Mouse (Mus musculus) A20 (cell line): ENCODE measurements at regions not wholly inside any gene's neighbourhood (a gene's known extent, or its start where the extent isn't known, plus 50 kb on each side); places are given as distances from the start of the nearest gene placed in this dataset.
"Not testable (repeated sequence)": the region's sequence is repeated elsewhere in the genome, so short reads cannot be mapped to it uniquely, and the experiment has no call there.

Experiments
- DNase-seq: peaks from one replicate; pipeline ENCODE4 v3.0.0-alpha.2; 2011; ENCODE audit warnings: low read depth, low spot score

- no peak for DNase-seq
Measured at GRCm38 (mm10) chr12:5969556-5969955, 594.1 kb upstream of the Klhl29 start.

- peak; percentile 17 for DNase-seq
Measured at GRCm38 (mm10) chr12:5956141-5956540, 580.7 kb upstream of the Klhl29 start.

GRCm38 (mm10) chr12:5955564-5955963 is 580.1 kb upstream of the Klhl29 start:
- DNase-seq, result no peak

- no peak for DNase-seq
Measured at GRCm38 (mm10) chr12:5943346-5943925, 568.0 kb upstream of the Klhl29 start.

- no peak for DNase-seq
Measured at GRCm38 (mm10) chr12:5921262-5921661, 545.8 kb upstream of the Klhl29 start.

DNA sequence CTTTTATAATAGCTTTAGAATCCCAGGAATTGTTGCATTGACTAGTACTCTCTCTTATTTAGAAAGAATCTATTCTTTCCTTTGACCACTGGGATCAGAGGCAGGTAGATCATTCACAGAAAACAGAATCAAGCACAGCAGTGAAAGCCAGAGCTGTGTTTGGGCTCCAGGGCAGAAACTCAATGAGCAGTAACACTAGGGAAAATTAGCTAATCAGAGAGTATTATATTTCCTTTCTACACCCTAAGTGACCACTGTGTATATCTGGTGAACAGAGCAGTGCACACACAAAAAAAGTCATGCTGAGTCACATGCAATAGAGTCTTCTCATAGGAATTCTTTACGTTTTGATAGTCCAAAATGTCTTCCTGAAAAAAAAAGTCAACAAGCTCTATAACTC is 542.5 kb upstream of the Klhl29 start:
- DNase-seq, result no peak

DNA sequence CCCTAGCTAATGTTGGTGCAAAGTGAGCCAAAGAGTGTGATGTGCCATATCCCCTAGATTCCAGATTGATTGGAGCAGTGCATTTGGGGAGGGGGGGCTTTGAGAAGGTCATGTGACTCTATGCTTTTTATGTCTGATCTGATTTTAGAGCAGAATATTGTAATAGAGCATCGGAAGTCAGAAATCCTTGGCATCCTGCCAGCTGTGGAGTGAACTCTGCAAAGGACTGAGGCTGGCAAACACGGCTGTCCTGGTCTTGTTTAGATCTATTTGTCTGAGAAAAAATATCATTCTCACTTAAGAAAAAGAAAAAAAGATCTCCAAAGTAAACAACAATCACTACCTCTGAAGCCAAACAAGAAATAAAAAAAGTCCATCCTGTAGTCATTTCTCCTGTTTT is 530.8 kb upstream of the Klhl29 start:
- DNase-seq, result no peak

DNA sequence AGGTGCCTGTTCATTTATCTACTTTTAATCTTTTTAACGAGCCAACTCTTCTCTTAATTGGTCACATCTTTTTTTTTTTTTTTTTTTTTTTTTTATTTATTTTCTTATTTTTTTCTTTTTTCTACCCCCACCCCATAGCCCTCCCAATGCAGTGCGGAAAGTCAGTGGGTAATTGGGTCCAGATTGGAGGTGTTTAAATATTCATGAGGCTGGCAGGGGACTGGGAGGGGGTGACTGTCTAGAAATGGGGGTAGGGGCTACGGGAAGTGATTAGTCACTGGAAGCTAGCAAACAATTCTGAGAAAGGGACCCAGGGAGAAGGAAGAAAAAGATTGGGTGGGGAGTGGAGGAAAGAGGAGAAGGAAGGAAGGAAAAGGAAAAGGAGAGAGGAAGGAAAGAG is 516.3 kb upstream of the Klhl29 start:
- DNase-seq, result not testable (repeated sequence)

DNA sequence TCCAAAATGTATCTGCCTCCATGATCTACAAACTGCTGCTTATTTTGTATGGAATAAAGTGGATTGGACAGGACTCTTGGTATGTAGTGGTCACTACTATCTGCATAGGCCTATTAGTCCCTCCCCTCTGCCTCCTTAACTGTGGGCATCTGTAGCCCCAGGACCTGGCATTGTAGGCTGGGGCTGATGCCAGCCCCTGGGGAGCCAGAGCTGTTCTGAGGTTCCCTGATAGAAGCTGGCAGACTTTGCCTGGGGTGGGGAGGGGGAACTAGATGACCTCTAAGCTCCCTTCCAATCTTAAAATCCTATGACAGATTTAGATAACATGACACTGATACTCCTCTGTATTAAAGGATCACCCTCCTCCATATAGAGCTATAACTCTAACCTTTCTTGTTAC is 491.2 kb upstream of the Klhl29 start:
- no peak for DNase-seq

DNA sequence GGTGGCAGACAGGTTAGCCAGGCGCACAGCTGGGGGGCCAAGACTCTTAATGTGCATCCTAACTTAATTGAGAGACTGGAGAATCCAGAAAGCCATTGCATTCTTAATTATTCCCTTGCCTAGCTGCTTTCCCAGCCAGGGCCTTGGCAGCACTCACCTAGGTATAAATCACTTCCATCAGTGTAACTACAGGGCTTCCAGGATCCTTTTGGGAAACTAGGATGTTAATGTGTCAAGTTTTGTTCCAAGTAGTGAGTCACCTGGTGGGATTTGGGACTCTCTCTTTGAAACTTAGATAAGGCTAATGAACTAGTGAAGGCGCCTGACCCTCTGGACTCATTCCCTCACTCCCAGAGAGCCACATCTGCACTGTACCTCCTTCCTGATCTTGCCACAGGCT is 484.3 kb upstream of the Klhl29 start:
- DNase-seq, result no peak

- no peak for DNase-seq
Measured at GRCm38 (mm10) chr12:5856421-5856820, 480.9 kb upstream of the Klhl29 start.

- no peak for DNase-seq
Measured at GRCm38 (mm10) chr12:5810427-5810826, 434.9 kb upstream of the Klhl29 start.

DNA sequence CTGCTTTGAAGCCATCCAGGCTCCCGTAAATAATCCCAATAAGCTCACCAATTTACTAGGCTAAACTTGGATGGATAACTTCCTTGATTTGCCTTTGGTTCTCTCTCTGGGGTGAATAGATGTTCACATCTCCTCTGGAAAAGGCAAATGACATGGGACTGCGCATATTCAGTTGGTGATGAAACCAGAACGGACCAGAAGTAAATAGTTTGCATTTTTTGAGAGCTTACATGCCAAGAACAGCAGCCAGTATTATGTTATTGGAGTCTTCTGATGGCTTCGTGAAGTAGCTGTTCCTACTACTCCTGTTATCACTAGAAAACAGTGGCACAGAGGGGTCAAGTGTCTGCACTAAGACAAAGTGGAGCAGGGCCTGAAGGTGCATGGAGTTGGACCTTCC is 434.5 kb upstream of the Klhl29 start:
- DNase-seq, result no peak

DNA sequence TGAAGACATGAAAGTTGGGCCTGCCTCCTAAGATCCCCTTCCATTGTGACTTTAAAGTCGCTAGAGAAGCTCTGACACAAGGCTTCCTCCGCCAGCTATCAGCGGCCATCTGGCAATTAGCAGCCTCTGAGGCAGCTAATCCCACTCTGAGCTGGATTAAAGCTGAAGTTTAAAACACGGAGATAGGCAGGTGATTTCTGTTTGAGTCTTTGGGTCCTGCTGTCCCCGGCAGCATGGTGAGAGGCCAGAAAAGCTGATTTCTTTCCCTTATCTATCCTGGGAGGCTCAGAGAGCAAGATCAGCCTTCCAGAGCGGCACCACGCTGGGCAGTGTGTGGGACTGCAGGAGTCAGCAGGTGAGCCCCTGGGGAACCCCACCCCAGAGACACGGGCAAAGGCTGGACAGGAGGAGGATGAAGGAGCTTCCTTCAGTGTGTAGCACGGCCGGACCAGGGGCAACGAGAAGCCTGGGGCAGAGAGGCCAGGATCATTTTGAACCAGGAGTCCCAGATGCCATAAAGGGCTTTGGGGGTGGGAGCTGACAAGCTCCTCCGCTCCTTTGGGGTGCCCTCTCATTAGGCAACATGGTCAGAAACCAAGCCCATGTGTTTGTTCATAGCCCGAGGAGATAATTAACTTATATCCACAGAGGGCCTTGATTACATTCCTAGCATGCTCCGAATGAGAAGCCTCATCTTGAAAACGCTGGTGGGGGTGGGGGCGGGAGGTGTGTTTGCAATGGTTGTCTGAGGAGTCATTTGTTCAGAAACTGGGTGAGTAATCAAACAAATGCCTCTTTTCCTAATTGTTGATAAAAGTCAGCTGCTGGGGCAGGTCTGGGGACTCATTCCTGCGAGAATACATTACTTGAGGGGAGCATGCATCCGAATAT is 432.8 kb upstream of the Klhl29 start:
- DNase-seq, result no peak

DNA sequence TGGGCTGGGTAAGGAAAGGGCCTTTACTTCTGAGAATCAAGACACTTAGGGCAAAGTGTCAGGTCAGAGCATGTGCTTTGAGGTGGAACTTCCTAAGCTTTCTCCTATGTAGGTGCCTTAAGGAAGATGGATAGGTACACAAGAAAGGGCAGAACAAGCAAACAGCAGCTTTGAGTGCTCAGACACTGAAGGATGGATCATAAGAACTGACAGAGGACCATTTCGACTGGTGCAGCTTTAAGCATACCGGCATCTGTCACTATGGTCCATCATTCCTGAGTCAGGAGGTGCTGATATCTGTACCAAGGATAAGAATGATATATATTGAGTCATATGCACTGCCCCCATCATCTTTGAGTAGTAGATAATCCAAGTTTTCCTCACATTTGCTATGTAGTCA is 430.2 kb upstream of the Klhl29 start:
- no peak for DNase-seq

- no peak for DNase-seq
Measured at GRCm38 (mm10) chr12:5793051-5793450, 417.6 kb upstream of the Klhl29 start.

DNA sequence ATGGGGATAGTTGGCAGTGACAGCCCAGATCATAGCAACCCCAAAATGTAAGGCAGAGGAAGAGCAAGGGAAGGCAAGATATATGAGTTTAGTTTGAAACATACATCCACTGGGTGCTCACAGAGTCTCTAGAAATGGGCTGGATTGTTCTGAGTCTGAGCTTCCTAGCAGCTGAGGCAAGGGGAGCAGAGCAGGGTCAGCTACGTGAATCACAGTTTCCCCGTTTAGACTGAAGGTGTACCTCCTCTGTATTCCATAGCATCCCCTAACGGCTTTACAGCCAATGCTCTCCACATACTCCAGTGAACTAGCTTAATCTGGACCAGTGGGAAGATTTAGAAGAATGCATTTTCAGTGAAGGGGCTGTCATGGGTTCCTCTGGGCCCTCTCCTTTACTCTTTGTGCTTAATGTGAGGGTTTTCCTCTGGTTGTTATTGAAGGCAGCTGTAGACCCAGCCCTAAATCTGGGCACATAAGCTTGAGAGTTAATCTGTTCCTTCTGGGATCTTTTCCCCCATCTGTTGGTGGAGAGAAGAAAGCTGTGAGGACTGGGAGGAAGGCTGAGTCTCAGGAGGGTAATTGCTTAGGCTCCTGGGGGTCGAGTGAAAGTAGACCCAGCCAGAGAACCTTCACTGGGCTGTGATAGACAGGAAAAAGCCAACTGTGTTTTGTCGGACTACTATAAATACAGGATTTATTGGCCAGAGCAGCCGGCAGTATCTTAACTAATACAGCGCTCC is 411.8 kb upstream of the Klhl29 start:
- DNase-seq, result no peak

DNA sequence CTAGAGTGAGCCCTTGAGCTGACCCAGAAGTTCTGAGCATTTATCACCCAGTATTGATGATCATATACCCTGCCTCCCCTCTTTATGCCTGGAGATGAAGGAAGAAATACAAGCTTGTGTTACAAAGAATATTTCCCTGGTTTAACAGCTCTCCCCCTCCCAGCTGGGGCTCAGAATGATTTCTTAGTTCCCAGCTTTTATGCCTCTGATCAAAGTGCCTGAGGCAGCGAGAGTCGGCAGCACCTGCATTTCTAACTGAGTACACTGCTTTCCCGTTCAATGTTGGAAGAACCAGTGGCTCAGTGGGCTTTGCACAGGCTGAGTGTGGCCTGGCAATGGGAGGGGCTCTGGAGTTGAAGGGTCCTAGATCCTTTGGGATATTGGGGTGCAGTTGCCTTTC is 405.8 kb upstream of the Klhl29 start:
- DNase-seq, result no peak

DNA sequence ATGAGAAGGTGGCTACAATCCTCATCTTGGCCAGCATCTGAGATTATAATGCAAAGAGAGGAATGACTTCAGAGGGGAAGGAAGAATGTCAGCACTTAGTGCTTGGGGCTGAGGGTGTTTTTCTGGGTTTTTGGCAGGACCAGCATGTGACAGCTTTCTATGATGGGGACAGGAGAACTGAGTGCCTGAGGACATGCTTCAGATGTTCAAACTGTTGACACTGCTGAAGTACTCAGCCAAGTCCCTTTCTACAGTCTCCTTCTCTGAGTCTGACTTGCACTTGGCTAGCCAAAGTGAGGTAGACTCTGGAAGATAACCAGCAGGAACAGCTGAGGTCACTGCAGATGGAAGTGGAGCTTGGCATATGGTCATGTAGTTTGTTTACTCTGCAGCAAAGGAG is 402.1 kb upstream of the Klhl29 start:
- no peak for DNase-seq

DNA sequence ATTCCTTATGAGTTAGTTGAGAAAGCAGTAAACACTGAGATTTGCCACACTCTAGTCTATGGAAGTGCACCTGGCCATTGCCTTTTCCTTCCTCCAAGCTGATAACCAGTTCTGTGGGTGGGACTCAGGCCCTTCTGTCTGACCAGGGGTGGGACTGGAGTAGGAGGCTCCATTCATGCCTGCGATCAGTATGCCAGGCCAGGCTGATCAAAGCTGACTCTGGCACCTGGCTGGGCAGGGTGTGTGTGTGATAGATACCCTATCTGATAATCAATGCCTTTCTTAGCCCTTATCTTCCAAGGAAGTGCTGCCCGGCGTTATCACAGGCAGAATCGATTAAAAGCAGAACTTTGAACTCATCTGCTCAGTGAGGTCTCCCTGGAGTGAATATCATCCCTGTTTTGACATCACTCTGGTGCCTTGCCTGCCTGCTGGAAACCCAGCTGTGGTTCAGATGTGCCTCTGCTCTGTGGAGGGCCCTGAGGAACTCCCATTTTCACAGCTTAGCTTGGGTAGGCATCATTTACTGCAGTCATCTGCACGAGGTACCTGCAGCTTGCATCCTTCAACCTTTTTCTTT is 396.0 kb upstream of the Klhl29 start:
- DNase-seq, result no peak

GRCm38 (mm10) chr12:5770531-5770930 is 395.0 kb upstream of the Klhl29 start:
- no peak for DNase-seq

GRCm38 (mm10) chr12:5764445-5765170 is 389.1 kb upstream of the Klhl29 start:
- DNase-seq, result no peak
